Comparison of ENCODE assay signal across 7 mouse cellular contexts in the genomic region with DNA sequence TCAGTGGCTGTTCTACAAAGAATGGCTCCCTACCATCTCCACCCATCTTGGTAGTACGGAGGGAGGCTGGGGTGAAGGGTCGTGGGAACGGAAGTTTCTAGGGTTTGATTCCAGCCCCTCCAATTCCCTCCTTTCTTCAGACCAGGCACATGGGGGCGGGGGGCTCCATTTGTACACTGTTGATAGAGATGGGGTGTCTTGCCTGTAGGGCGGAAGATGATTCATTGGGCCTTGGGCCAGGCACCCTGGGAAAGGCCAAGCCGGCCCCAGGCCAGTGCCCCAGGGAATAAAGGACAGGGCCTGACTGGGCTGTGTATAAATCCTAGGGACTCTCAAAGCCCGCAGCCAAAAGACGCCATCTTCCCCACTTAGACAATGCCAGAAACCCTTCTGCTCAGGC. TPM values are rescaled to one million over a fixed set of nuclear protein-coding genes. Genes with fewer than 3 reads are reported as not detected.
A peak's percentile ranks its signal among the peaks of the same experiment; 100 is the strongest.
DNase-seq lines count a peak whose midpoint lies in the region; ATAC-seq and TF ChIP-seq lines count a peak whose summit lies in the region.

No protein-coding gene starts in this region.

- H3K4me3 ChIP-seq in brown adipose tissue, adult 24 weeks (ENCODE audit: insufficient read depth, low read depth, low read length) = no peak overlapping the region
- H3K4me3 ChIP-seq in hindbrain, embryonic 16.5 days (ENCODE audit: low read length) = no peak overlapping the region
- H3K4me3 ChIP-seq in liver, postnatal 0 days (ENCODE audit: low read depth, low read length) = no peak overlapping the region

- ATAC-seq in hindbrain, embryonic 16.5 days = no peak; the same call in 1 of the 2 replicates
- no peak for ATAC-seq in liver, postnatal 0 days
- no peak for ATAC-seq in erythroid progenitor cell, adult 5-6 weeks (replicated peaks; ENCODE audit: low FRiP score, poor library complexity, severe bottlenecking)

- no peaks in the 10 kb centered on the region for H3K36me3 ChIP-seq in hindbrain, embryonic 16.5 days (ENCODE audit: control insufficient read depth, insufficient read depth, low read length)
- H3K36me3 ChIP-seq in liver, postnatal 0 days (replicated peaks; ENCODE audit: insufficient read depth, low read length) = no peaks in the 10 kb centered on the region

- no peaks in the 10 kb centered on the region for H3K27me3 ChIP-seq in hindbrain, embryonic 16.5 days (replicated peaks; ENCODE audit: control insufficient read depth, insufficient read depth, low read length)
- H3K27me3 ChIP-seq in liver, postnatal 0 days (ENCODE audit: insufficient read depth, low read length) = no peaks in the 10 kb centered on the region

- no peak overlapping the region for H3K4me2 ChIP-seq in hindbrain, embryonic 16.5 days (ENCODE audit: low read length)
- H3K4me2 ChIP-seq in liver, postnatal 0 days (ENCODE audit: low read depth, low read length) = no peak overlapping the region

- no peak for TF ChIP-seq CTCF in liver, postnatal 0 days (IDR thresholded peaks at IDR 0.05; ENCODE audit: low read depth)

- intact Hi-C loops in left cerebral cortex, postnatal 36 days (cut with DNase I) = loop anchor here (10.0 kb wide), 1 partner anchor 387 kb away; no protein-coding TSS in a partner anchor

- 0 out of 2 replicates have a peak, but pooled peaks cover 4% of the 10 kb centered on the region for H3K4me1 ChIP-seq in brown adipose tissue, adult 24 weeks (ENCODE audit: control insufficient read depth, insufficient read depth, insufficient read length, low read length)
- H3K4me1 ChIP-seq in hindbrain, embryonic 16.5 days (ENCODE audit: control insufficient read depth, insufficient read depth, low read depth, low read length) = peaks cover 9% of the 10 kb centered on the region
- H3K4me1 ChIP-seq in liver, postnatal 0 days (ENCODE audit: insufficient read depth) = no peaks in the 10 kb centered on the region; the same call in 1 of the 2 replicates

- H3K9me3 ChIP-seq in hindbrain, embryonic 16.5 days (ENCODE audit: control insufficient read depth, low read length) = no peaks in the 10 kb centered on the region
- no peaks in the 10 kb centered on the region for H3K9me3 ChIP-seq in liver, postnatal 0 days (ENCODE audit: low read length)

- peak overlapping the region; percentile 38 for H3K27ac ChIP-seq in brown adipose tissue, adult 24 weeks (replicated peaks; ENCODE audit: low read depth, low read length)
- H3K27ac ChIP-seq in hindbrain, embryonic 16.5 days (ENCODE audit: low read depth, low read length) = peak overlapping the region; percentile 20; the same call in 1 of the 2 replicates
- H3K27ac ChIP-seq in liver, postnatal 0 days (ENCODE audit: low read depth) = peak overlapping the region; percentile 11; the same call in 1 of the 2 replicates

- no peak overlapping the region for H3K9ac ChIP-seq in hindbrain, embryonic 16.5 days (ENCODE audit: low read depth, low read length)
- no peak overlapping the region for H3K9ac ChIP-seq in liver, postnatal 0 days (replicated peaks)

- 74% methylated on average over 8 of the region's 8 CpGs for WGBS in hindbrain, embryonic 16.5 days
- WGBS in liver, postnatal 0 days (ENCODE audit: insufficient replicate concordance) = 75% methylated on average over 8 of the region's 8 CpGs

- no peak for TF ChIP-seq EP300 in liver, postnatal 0 days (IDR thresholded peaks at IDR 0.05; ENCODE audit: low read depth)

- DNase-seq in NIH3T3 (ENCODE audit: low read depth) = peak; percentile 30
- no peak for DNase-seq in liver, postnatal 0 days
- no peak for DNase-seq in left cerebral cortex, postnatal 36 days (ENCODE audit: low spot score in 2 of 2)
- DNase-seq in cerebellum, postnatal 36 days = no peak

RNA-seq across cellular contexts. Expression of a gene that starts 23.8 kb away (rescaled TPM):
- 2.5 and 3.3 TPM in 2 replicates for polyA plus RNA-seq in brown adipose tissue, adult 24 weeks (2012; ENCODE audit: insufficient read depth, insufficient read length, missing spikeins)
- polyA plus RNA-seq in hindbrain, embryonic 16.5 days (2015; fragmentation: Nextera tagmentation; extraction: Ambion mirVana) = 13.6 and 18.2 TPM in 2 replicates
- polyA plus RNA-seq in liver, postnatal 0 days (2015; fragmentation: Nextera tagmentation; extraction: Ambion mirVana) = 0.35 and 0.38 TPM in 2 replicates
- total RNA-seq in erythroid progenitor cell, adult 5-6 weeks (2015; ENCODE audit: low replicate concordance) = 0.42 TPM in 1 of 2 replicates, not detected in the other
- 0.08 TPM in 1 of 2 replicates, not detected in the other for total RNA-seq in erythroid progenitor cell, adult 5-6 weeks (2017; ENCODE audit: low replicate concordance)
- 100 to 1,000 TPM; 128 to 134 TPM for total RNA-seq in left cerebral cortex, postnatal 36 days (2021)

RNA-seq across cellular contexts. Expression of a gene that starts 44.8 kb away (rescaled TPM):
- polyA plus RNA-seq in brown adipose tissue, adult 24 weeks (2012; ENCODE audit: insufficient read depth, insufficient read length, missing spikeins) = 0.36 and 0.54 TPM in 2 replicates
- polyA plus RNA-seq in hindbrain, embryonic 16.5 days (2015; fragmentation: Nextera tagmentation; extraction: Ambion mirVana) = 5.1 and 5.3 TPM in 2 replicates
- polyA plus RNA-seq in liver, postnatal 0 days (2015; fragmentation: Nextera tagmentation; extraction: Ambion mirVana) = 6.9 and 7.5 TPM in 2 replicates
- total RNA-seq in erythroid progenitor cell, adult 5-6 weeks (2015; ENCODE audit: low replicate concordance) = 71.7 and 73.8 TPM in 2 replicates
- total RNA-seq in erythroid progenitor cell, adult 5-6 weeks (2017; ENCODE audit: low replicate concordance) = 37.1 and 40.8 TPM in 2 replicates
- 10 to 100 TPM; 15.1 to 17.0 TPM for total RNA-seq in left cerebral cortex, postnatal 36 days (2021)
